Comparison of ENCODE assay signal across 8 mouse cellular contexts in the genomic region with DNA sequence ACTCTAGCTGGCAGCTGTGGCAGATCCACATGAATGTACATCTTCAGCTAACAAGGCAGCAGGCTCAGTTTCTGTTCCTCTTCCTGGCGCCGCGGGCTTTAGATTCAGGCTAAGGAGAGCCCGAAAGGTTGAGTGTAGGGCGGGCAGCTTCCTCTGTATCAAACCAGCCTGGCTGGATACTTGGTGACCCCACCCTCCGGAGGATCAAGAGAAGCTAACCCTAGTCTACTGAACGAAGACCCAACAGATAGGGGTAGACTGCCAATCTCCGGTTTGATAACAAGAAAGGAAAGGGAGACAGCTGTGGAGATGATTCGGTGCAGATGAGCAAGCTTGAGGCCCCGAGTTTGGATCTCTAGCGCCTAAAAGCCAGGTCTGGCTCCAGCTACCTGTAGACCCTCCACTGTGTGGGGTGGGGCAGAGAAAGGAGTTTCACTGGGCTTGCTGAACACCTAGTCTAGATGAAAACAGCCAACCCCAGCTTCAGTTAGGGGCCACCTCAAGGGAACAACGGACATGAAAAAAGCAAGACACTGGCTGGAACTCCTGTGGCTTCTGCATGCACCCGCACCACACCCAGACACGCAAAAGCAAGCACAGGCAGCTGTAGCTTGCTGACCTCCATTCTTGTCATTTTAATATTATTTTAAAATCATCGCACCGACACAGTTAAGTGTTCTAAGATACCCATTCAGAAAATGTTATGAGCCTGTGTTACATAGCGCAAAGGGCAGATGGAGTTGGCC. TPM values are rescaled to one million over a fixed set of nuclear protein-coding genes. Genes with fewer than 3 reads are reported as not detected.
A peak's percentile ranks its signal among the peaks of the same experiment; 100 is the strongest.
DNase-seq lines count a peak whose midpoint lies in the region; ATAC-seq and TF ChIP-seq lines count a peak whose summit lies in the region.

No protein-coding gene starts in this region.

- no peak for TF ChIP-seq POLR2A in thymus, adult 2 months (IDR thresholded peaks at IDR 0.05; ENCODE audit: control insufficient read depth, extremely low read depth, insufficient read depth, low read length, poor library complexity)

- DNase-seq in thymus, adult 2 months: no peak
- DNase-seq in thymus, postnatal 36 days: no peak
- no peak for DNase-seq in midbrain, embryonic 14.5 days
- DNase-seq in adrenal gland, adult 2 months: no peak
- DNase-seq in left cerebral cortex, adult 8-10 months (ENCODE audit: low spot score in 2 of 2): no peak

- no peak for TF ChIP-seq CTCF in thymus, adult 2 months (IDR thresholded peaks at IDR 0.05; ENCODE audit: borderline replicate concordance, control insufficient read depth, extremely low read depth, insufficient read depth, low read length, poor library complexity)

- H3K4me1 ChIP-seq in thymus, adult 2 months (replicated peaks; ENCODE audit: control insufficient read depth, insufficient read depth, low read length): peaks cover 13% of the 10 kb centered on the region
- H3K4me1 ChIP-seq in forebrain, embryonic 15.5 days: peaks cover 17% of the 10 kb centered on the region
- H3K4me1 ChIP-seq in limb, embryonic 13.5 days: peaks cover 21% of the 10 kb centered on the region
- peaks cover 13% of the 10 kb centered on the region for H3K4me1 ChIP-seq in midbrain, embryonic 14.5 days (ENCODE audit: control insufficient read depth, insufficient read depth, low read length)

- no peaks in the 10 kb centered on the region for H3K27me3 ChIP-seq in thymus, adult 2 months (ENCODE audit: control insufficient read depth, insufficient read depth, low read length)
- H3K27me3 ChIP-seq in forebrain, embryonic 15.5 days: no peaks in the 10 kb centered on the region
- no peaks in the 10 kb centered on the region for H3K27me3 ChIP-seq in limb, embryonic 13.5 days
- no peaks in the 10 kb centered on the region for H3K27me3 ChIP-seq in midbrain, embryonic 14.5 days (ENCODE audit: control insufficient read depth, insufficient read depth, low read length)

- H3K4me2 ChIP-seq in forebrain, embryonic 15.5 days (replicated peaks): peak overlapping the region; percentile 85
- H3K4me2 ChIP-seq in limb, embryonic 13.5 days (replicated peaks): peak overlapping the region; percentile 97
- peak overlapping the region; percentile 76 for H3K4me2 ChIP-seq in midbrain, embryonic 14.5 days (ENCODE audit: low read length)

- peak overlapping the region; percentile 85 for H3K9ac ChIP-seq in forebrain, embryonic 15.5 days (replicated peaks)
- peak overlapping the region; percentile 97 for H3K9ac ChIP-seq in limb, embryonic 13.5 days
- H3K9ac ChIP-seq in midbrain, embryonic 14.5 days (replicated peaks; ENCODE audit: low read length): peak overlapping the region; percentile 87

- H3K4me3 ChIP-seq in thymus, adult 2 months (ENCODE audit: control insufficient read depth, insufficient read depth, low read length): peak overlapping the region; percentile 94
- peak overlapping the region; percentile 73 for H3K4me3 ChIP-seq in forebrain, embryonic 15.5 days
- H3K4me3 ChIP-seq in limb, embryonic 13.5 days: peak overlapping the region; percentile 95
- H3K4me3 ChIP-seq in midbrain, embryonic 14.5 days (replicated peaks; ENCODE audit: low read depth, low read length): peak overlapping the region; percentile 96

- ATAC-seq in forebrain, embryonic 15.5 days (replicated peaks): no peak
- no peak for ATAC-seq in limb, embryonic 13.5 days (ENCODE audit: low FRiP score, low read depth)
- ATAC-seq in midbrain, embryonic 14.5 days (ENCODE audit: low FRiP score, low TSS enrichment): no peak
- ATAC-seq in frontal cortex, adult (ENCODE audit: low TSS enrichment): no peak

- no peak overlapping the region for H3K27ac ChIP-seq in thymus, adult 2 months (ENCODE audit: control insufficient read depth, insufficient read depth, low read length)
- no peak overlapping the region for H3K27ac ChIP-seq in forebrain, embryonic 15.5 days (replicated peaks)
- H3K27ac ChIP-seq in limb, embryonic 13.5 days: no peak overlapping the region; the same call in 1 of the 2 replicates
- H3K27ac ChIP-seq in midbrain, embryonic 14.5 days (replicated peaks; ENCODE audit: low read depth, low read length): no peak overlapping the region

- no peaks in the 10 kb centered on the region for H3K9me3 ChIP-seq in forebrain, embryonic 15.5 days
- peaks cover 3% of the 10 kb centered on the region; the same call in 1 of the 2 replicates for H3K9me3 ChIP-seq in limb, embryonic 13.5 days
- no peaks in the 10 kb centered on the region for H3K9me3 ChIP-seq in midbrain, embryonic 14.5 days (ENCODE audit: control insufficient read depth, low read length)

- peaks cover 12% of the 10 kb centered on the region; the same call in 1 of the 2 replicates for H3K36me3 ChIP-seq in thymus, adult 2 months (ENCODE audit: control insufficient read depth, insufficient read depth, low read length)
- H3K36me3 ChIP-seq in forebrain, embryonic 15.5 days: peaks cover 16% of the 10 kb centered on the region
- peaks cover 41% of the 10 kb centered on the region for H3K36me3 ChIP-seq in limb, embryonic 13.5 days
- H3K36me3 ChIP-seq in midbrain, embryonic 14.5 days (ENCODE audit: control insufficient read depth, insufficient read depth, low read length): peaks cover 24% of the 10 kb centered on the region

- 18% methylated on average over 17 of the region's 17 CpGs for WGBS in thymus, adult 2 months
- WGBS in forebrain, embryonic 15.5 days: 83% methylated on average over 17 of the region's 17 CpGs
- 80% methylated on average over 17 of the region's 17 CpGs for WGBS in limb, embryonic 13.5 days
- WGBS in midbrain, embryonic 14.5 days: 86% methylated on average over 17 of the region's 17 CpGs

RNA-seq across cellular contexts. Expression of a gene that starts 1.2 kb away (rescaled TPM):
- polyA plus RNA-seq in thymus, adult 2 months (2012; rRNA removed): 105 and 111 TPM in 2 replicates
- polyA plus RNA-seq in forebrain, embryonic 15.5 days (2015; fragmentation: Nextera tagmentation; extraction: Ambion mirVana): 50.5 and 55.8 TPM in 2 replicates
- polyA plus RNA-seq in limb, embryonic 13.5 days (2015; fragmentation: Nextera tagmentation; extraction: Ambion mirVana): 88.7 and 92.3 TPM in 2 replicates
- 38.4 and 43.3 TPM in 2 replicates for polyA plus RNA-seq in midbrain, embryonic 14.5 days (2014; fragmentation: Nextera tagmentation; extraction: Ambion mirVana)
- total RNA-seq in adrenal gland, adult 2 months (2021): 10 to 100 TPM; 55.8 to 65.3 TPM
- 54.8 and 63.7 TPM in 2 replicates for polyA plus RNA-seq in adrenal gland, adult 2 months (2012; rRNA removed)
- total RNA-seq in left cerebral cortex, adult 8-10 months (2022): 10 to 100 TPM; 37.3 to 59.5 (median 44.3) TPM

RNA-seq across cellular contexts. Expression of a gene that starts 11.2 kb away (rescaled TPM):
- polyA plus RNA-seq in thymus, adult 2 months (2012; rRNA removed): 0.08 and 0.23 TPM in 2 replicates
- polyA plus RNA-seq in forebrain, embryonic 15.5 days (2015; fragmentation: Nextera tagmentation; extraction: Ambion mirVana): 0.53 TPM in 1 of 2 replicates, not detected in the other
- 0.08 and 0.20 TPM in 2 replicates for polyA plus RNA-seq in limb, embryonic 13.5 days (2015; fragmentation: Nextera tagmentation; extraction: Ambion mirVana)
- 0.24 TPM in 1 of 2 replicates, not detected in the other for polyA plus RNA-seq in midbrain, embryonic 14.5 days (2014; fragmentation: Nextera tagmentation; extraction: Ambion mirVana)
- total RNA-seq in adrenal gland, adult 2 months (2021): not detected
- polyA plus RNA-seq in adrenal gland, adult 2 months (2012; rRNA removed): not detected in 2 replicates
- under 1 TPM; 0.24 to 0.30 (median 0.29) TPM for total RNA-seq in left cerebral cortex, adult 8-10 months (2022)

RNA-seq across cellular contexts. Expression of a gene that starts 16.6 kb away (rescaled TPM):
- 12.9 and 17.6 TPM in 2 replicates for polyA plus RNA-seq in thymus, adult 2 months (2012; rRNA removed)
- 8.3 and 10.2 TPM in 2 replicates for polyA plus RNA-seq in forebrain, embryonic 15.5 days (2015; fragmentation: Nextera tagmentation; extraction: Ambion mirVana)
- 7.2 and 8.0 TPM in 2 replicates for polyA plus RNA-seq in limb, embryonic 13.5 days (2015; fragmentation: Nextera tagmentation; extraction: Ambion mirVana)
- 7.2 and 7.4 TPM in 2 replicates for polyA plus RNA-seq in midbrain, embryonic 14.5 days (2014; fragmentation: Nextera tagmentation; extraction: Ambion mirVana)
- total RNA-seq in adrenal gland, adult 2 months (2021): 1 to 10 TPM; 5.6 to 7.4 TPM
- polyA plus RNA-seq in adrenal gland, adult 2 months (2012; rRNA removed): 7.1 and 10.5 TPM in 2 replicates
- 10 to 100 TPM; 44.2 to 69.2 (median 54.3) TPM for total RNA-seq in left cerebral cortex, adult 8-10 months (2022)
